Mouse (Mus musculus) hindbrain, embryonic 16.5 days (tissue): ENCODE data around the gene Rffl. TPM values are rescaled to one million over a fixed set of nuclear protein-coding genes. Genes with fewer than 3 reads are reported as not detected.

Experiments used
- ATAC-seq: fragments of 200-750 bp; cut with Nextera tagmentation; 2 replicates; pipeline ENCODE4 v1.8.0; 2017; ENCODE audit warnings: moderate TSS enrichment, moderate library complexity
- H3K27ac ChIP-seq: fragments of 300-500 bp; sonication (generic); 2 replicates; pipeline ENCODE4 v1.5.1; 2014; ENCODE audit warnings: low read depth, mild to moderate bottlenecking, control low read depth, low read length, moderate library complexity
- H3K27me3 ChIP-seq: fragments of 300-500 bp; sonication (generic); replicated peaks from 2 replicates; pipeline ENCODE4 v1.6.1; 2014; ENCODE audit warnings: low read length; ENCODE audit not compliant: control insufficient read depth, insufficient read depth
- H3K36me3 ChIP-seq: fragments of 300-500 bp; sonication (generic); 2 replicates; pipeline ENCODE4 v1.6.1; 2014; ENCODE audit warnings: mild to moderate bottlenecking, low read length, moderate library complexity, mixed read lengths; ENCODE audit not compliant: control insufficient read depth, insufficient read depth
- H3K4me1 ChIP-seq: fragments of 300-500 bp; sonication (generic); 2 replicates; pipeline ENCODE4 v1.6.1; 2014; ENCODE audit warnings: low read depth, low read length; ENCODE audit not compliant: control insufficient read depth, insufficient read depth
- H3K4me2 ChIP-seq: fragments of 300-500 bp; sonication (generic); 2 replicates; pipeline ENCODE4 v1.6.1; 2014; ENCODE audit warnings: mild to moderate bottlenecking, low read length, control low read depth, moderate library complexity
- H3K4me3 ChIP-seq: fragments of 300-500 bp; sonication (generic); 2 replicates; pipeline ENCODE4 v1.5.1; 2014; ENCODE audit warnings: mild to moderate bottlenecking, low read length, control low read depth, moderate library complexity
- H3K9ac ChIP-seq: fragments of 300-500 bp; sonication (generic); 2 replicates; pipeline ENCODE4 v1.6.1; 2014; ENCODE audit warnings: low read depth, mild to moderate bottlenecking, control low read depth, low read length, moderate library complexity
- H3K9me3 ChIP-seq: fragments of 300-500 bp; sonication (generic); 2 replicates; pipeline ENCODE4 v1.6.1; 2014; ENCODE audit warnings: mild to moderate bottlenecking, low read length, moderate library complexity; ENCODE audit not compliant: control insufficient read depth
- WGBS: fragments of 180-500 bp; shearing (Covaris S2); extraction: QIAGEN DNeasy Blood & Tissue Kit; methylation state at CpG from one replicate; pipeline ENCODE4 v1.1.7; 2014; 5-methylcytosine and 5-hydroxymethylcytosine counted together
- polyA plus RNA-seq: library from polyadenylated mRNA; unstranded; fragments of >200 nt; fragmentation: Nextera tagmentation; extraction: Ambion mirVana; gene quantifications from 2 replicates; pipeline ENCODE4 v1.2.1, GENCODE M21; 2015

The Rffl gene
- polyA plus RNA-seq, 1 experiment from 2014 or later: 3.9 TPM

- H3K36me3 ChIP-seq: peaks cover 38% of the 10 kb centered on the region
Measured at GRCm38 (mm10) chr11:82904952-82905351, 33.9 kb upstream of the Rffl start.

GRCm38 (mm10) chr11:82901606-82902310 lies 30.7 kb upstream of the Rffl start:
- H3K4me2 ChIP-seq: no peak overlapping the region
- H3K27me3 ChIP-seq: no peaks in the 10 kb centered on the region
- ATAC-seq: no peak; the same call in 1 of the 2 replicates
- H3K4me1 ChIP-seq: no peaks in the 10 kb centered on the region
- no peak overlapping the region for H3K27ac ChIP-seq
- H3K9ac ChIP-seq: no peak overlapping the region
- H3K9me3 ChIP-seq: no peaks in the 10 kb centered on the region
- H3K4me3 ChIP-seq: no peak overlapping the region
- 88% methylated on average over 20 of the region's 20 CpGs for WGBS
- peaks cover 45% of the 10 kb centered on the region for H3K36me3 ChIP-seq

More at GRCm38 (mm10) chr11:82904952-82905351, 33.9 kb upstream of the Rffl start:
- Histone ChIP-seq H3K4me2 (no peak overlapping the region), H3K4me1 (peaks cover 8% of the 10 kb centered on the region), H3K9me3 (no peaks in the 10 kb centered on the region), H3K27ac (no peak overlapping the region), H3K4me3 (no peak overlapping the region), H3K9ac (no peak overlapping the region), H3K27me3 (no peaks in the 10 kb centered on the region)
- 68% methylated on average over 8 of the region's 8 CpGs for WGBS
- ATAC-seq: no peak

- H3K4me3 ChIP-seq: no peak overlapping the region
- H3K9ac ChIP-seq: no peak overlapping the region
- peaks cover 36% of the 10 kb centered on the region for H3K36me3 ChIP-seq
- 90% methylated on average over 5 of the region's 5 CpGs for WGBS
- H3K4me1 ChIP-seq: no peaks in the 10 kb centered on the region
- H3K4me2 ChIP-seq: no peak overlapping the region
- no peaks in the 10 kb centered on the region for H3K27me3 ChIP-seq
- H3K27ac ChIP-seq: no peak overlapping the region
- no peaks in the 10 kb centered on the region for H3K9me3 ChIP-seq
- ATAC-seq: no peak
Measured at GRCm38 (mm10) chr11:82899720-82900119, 28.7 kb upstream of the Rffl start.

GRCm38 (mm10) chr11:82897478-82897877 lies 26.5 kb upstream of the Rffl start:
- H3K36me3 ChIP-seq: peaks cover 22% of the 10 kb centered on the region
- WGBS: 89% methylated on average over 10 of the region's 10 CpGs

DNA sequence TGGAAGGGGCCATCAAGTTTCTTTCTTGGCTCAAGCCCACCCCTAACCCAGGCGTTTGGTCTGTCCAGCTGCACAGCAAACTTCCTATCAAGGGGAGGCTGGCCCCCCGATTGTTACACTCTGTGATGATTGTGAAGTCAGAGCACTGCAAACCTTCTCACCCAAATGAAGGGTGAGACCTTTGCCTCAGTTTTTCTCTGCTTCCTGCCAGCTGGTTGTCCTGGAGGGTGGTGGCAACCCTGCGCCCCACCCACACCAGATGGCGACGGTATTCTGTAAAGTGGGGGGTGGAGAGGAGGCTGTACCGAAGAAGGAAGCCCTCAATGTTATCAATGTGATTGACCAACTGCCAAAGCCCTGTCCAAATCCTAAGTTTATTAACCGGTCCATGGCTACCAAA lies 20.9 kb upstream of the Rffl start, which contains the start of gene Fndc8:
TSS of gene Fndc8 (plus strand) at position 189 of the 400 bp plus-strand sequence.
- Histone ChIP-seq H3K27ac (no peak within 1 kb of the TSS), H3K9ac (no peak within 1 kb of the TSS), H3K9me3 (no peaks in the 10 kb centered on the region), H3K4me1 (peaks cover 17% of the 10 kb centered on the region), H3K27me3 (peaks cover 8% of the 10 kb centered on the region; the same call in 1 of the 2 replicates), H3K36me3 (no peaks in the 10 kb centered on the region), H3K4me2 (no peak within 1 kb of the TSS), H3K4me3 (no peak within 1 kb of the TSS)
- WGBS: 69% methylated on average over 7 of the region's 7 CpGs
- no peak for ATAC-seq

More at GRCm38 (mm10) chr11:82897478-82897877, 26.5 kb upstream of the Rffl start:
- Histone ChIP-seq H3K27me3 (no peaks in the 10 kb centered on the region), H3K4me3 (no peak overlapping the region), H3K4me1 (no peaks in the 10 kb centered on the region), H3K9me3 (no peaks in the 10 kb centered on the region), H3K4me2 (no peak overlapping the region), H3K9ac (no peak overlapping the region), H3K27ac (no peak overlapping the region)
- no peak for ATAC-seq

DNA sequence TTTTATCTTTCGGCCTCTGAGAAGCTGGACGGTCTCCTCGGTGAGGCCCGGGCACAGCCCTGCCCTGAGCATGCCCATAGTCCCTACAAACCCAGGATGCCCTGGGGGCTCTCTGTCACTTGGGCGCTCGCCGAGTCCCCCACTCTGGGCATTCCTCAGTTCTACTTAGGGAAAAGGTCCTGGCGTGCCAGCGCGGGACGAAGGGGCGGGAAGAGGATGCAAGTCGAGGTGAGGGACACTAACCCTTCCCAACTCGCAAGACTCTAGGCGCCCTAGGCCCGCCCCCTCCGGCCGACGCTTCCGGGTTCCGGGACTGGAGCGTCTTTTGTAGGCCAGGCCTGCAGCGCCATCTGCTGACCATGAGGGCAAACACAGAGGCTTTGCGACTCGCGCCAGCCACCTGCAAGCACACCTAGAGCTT lies 19.3 kb upstream of the Rffl start, which contains the start of gene Rad51d:
TSS of gene Rad51d (minus strand) at position 273 of the 421 bp plus-strand sequence.
- Histone ChIP-seq H3K27ac (peak within 1 kb of the TSS; percentile 42), H3K27me3 (peaks cover 8% of the 10 kb centered on the region; the same call in 1 of the 2 replicates), H3K9ac (peak within 1 kb of the TSS; percentile 82), H3K4me3 (peak within 1 kb of the TSS; percentile 74), H3K36me3 (no peaks in the 10 kb centered on the region), H3K4me1 (peaks cover 17% of the 10 kb centered on the region), H3K4me2 (peak within 1 kb of the TSS; percentile 97), H3K9me3 (no peaks in the 10 kb centered on the region)
- ATAC-seq: peak; percentile 91
- 0% methylated on average over 22 of the region's 26 CpGs for WGBS

GRCm38 (mm10) chr11:82889524-82890341 lies 18.7 kb upstream of the Rffl start:
- WGBS: 5% methylated on average over 30 of the region's 31 CpGs
- ATAC-seq: peak; percentile 55
- peak overlapping the region; percentile 42 for H3K27ac ChIP-seq

GRCm38 (mm10) chr11:82888491-82888946 lies 17.5 kb upstream of the Rffl start:
- ATAC-seq: peak; percentile 59
- Histone ChIP-seq H3K9me3 (no peaks in the 10 kb centered on the region), H3K4me3 (no peak overlapping the region), H3K27ac (no peak overlapping the region), H3K4me1 (peaks cover 17% of the 10 kb centered on the region), H3K36me3 (no peaks in the 10 kb centered on the region), H3K9ac (no peak overlapping the region; the same call in 1 of the 2 replicates), H3K4me2 (peak overlapping the region; percentile 19), H3K27me3 (peaks cover 8% of the 10 kb centered on the region; the same call in 1 of the 2 replicates)
- 31% methylated on average over 10 of the region's 10 CpGs for WGBS

More at GRCm38 (mm10) chr11:82889524-82890341, 18.7 kb upstream of the Rffl start:
- H3K9me3 ChIP-seq: no peaks in the 10 kb centered on the region
- peaks cover 8% of the 10 kb centered on the region; the same call in 1 of the 2 replicates for H3K27me3 ChIP-seq
- H3K36me3 ChIP-seq: no peaks in the 10 kb centered on the region
- H3K4me1 ChIP-seq: peaks cover 17% of the 10 kb centered on the region
- H3K4me3 ChIP-seq: peak overlapping the region; percentile 74
- peak overlapping the region; percentile 97 for H3K4me2 ChIP-seq
- H3K9ac ChIP-seq: peak overlapping the region; percentile 82

DNA sequence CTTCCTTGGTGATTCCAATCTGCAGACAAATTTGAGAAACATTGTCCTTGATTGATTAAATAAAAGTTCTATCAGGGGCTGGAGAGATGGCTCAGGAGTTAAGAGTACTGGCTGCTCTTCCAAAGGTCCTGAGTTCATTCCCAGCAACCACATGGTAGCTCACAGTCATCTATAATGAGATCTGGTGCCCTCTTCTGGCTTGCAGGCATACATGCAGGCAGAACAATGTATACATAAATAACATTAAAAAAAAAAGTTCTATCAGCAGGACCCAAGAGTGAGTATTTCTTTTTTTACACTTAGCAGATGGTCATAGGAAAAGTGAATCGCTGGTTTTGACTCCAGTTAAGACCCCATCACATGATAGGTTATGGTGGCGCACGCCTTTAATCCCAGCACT lies 15.5 kb upstream of the Rffl start:
- H3K27ac ChIP-seq: no peak overlapping the region
- peaks cover 17% of the 10 kb centered on the region for H3K4me1 ChIP-seq
- H3K4me2 ChIP-seq: no peak overlapping the region
- H3K36me3 ChIP-seq: no peaks in the 10 kb centered on the region
- H3K27me3 ChIP-seq: peaks cover 5% of the 10 kb centered on the region; the same call in 1 of the 2 replicates
- H3K9me3 ChIP-seq: no peaks in the 10 kb centered on the region
- H3K4me3 ChIP-seq: no peak overlapping the region
- no peak for ATAC-seq
- 91% methylated on average over 3 of the region's 3 CpGs for WGBS
- H3K9ac ChIP-seq: no peak overlapping the region
